Mouse (Mus musculus) kidney, adult 2 months (tissue): ENCODE measurements around the gene Fbxo36.

Experiments used
- CTCF ChIP-seq: fragments of 200-500 bp; conservative IDR thresholded peaks from 2 replicates; pipeline ENCODE4 v1.5.1; 2011; ENCODE audit warnings: low read depth, mild to moderate bottlenecking, control low read depth, low read length, moderate library complexity, mixed read lengths; ENCODE audit not compliant: insufficient read depth, insufficient read length
- POLR2A ChIP-seq: fragments of 200-500 bp; IDR thresholded peaks from one replicate; pipeline ENCODE4 v1.6.1; 2011; ENCODE audit warnings: low read depth, low read length, control low read depth

DNA sequence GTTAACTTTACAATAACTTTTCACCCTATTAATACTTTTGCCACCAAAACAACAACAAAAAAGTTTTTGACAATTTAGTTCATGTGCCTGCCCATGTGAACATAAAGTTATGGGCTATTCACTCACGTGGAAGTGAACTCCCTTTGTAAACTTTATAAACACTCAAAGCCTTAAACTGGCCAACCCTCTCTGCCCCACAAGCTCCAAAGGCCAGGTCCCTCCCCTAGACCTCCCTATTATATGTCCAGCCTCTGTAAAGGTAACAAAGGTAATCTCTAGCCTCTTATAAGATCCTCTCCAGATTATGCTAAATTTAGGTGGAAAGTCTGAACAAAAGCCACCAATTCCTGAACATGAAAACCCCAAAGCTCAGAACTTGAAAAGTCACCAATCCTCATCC lies 35.9 kb upstream of the Fbxo36 start:
- TF ChIP-seq POLR2A (no peak), CTCF (no peak)
